Mouse (Mus musculus) left cerebral cortex, adult 11 months (tissue): ENCODE measurements around the gene Mpg.

Experiments used
- DNase-seq: peaks from one replicate; pipeline ENCODE4 v3.0.0; 2022; ENCODE audit warnings: low spot score

Gene Mpg

GRCm38 (mm10) chr11:32231125-32231524 lies 4.8 kb downstream of the Mpg start:
- no peak for DNase-seq

GRCm38 (mm10) chr11:32232848-32233247 lies 6.5 kb downstream of the Mpg start:
- DNase-seq: no peak

GRCm38 (mm10) chr11:32233895-32234294 lies 7.6 kb downstream of the Mpg start:
- DNase-seq: no peak

GRCm38 (mm10) chr11:32234816-32235485 lies 8.6 kb downstream of the Mpg start:
- no peak for DNase-seq

GRCm38 (mm10) chr11:32235646-32236045 lies 9.3 kb downstream of the Mpg start:
- DNase-seq: no peak

GRCm38 (mm10) chr11:32236132-32236531 lies 9.8 kb downstream of the Mpg start:
- no peak for DNase-seq

- DNase-seq: no peak
These were observed 10.6 kb downstream of the Mpg start for GRCm38 (mm10) chr11:32236712-32237410.

GRCm38 (mm10) chr11:32237411-32237795 lies 11.1 kb downstream of the Mpg start:
- DNase-seq: no peak

GRCm38 (mm10) chr11:32238093-32238860 lies 12.0 kb downstream of the Mpg start:
- DNase-seq: no peak

GRCm38 (mm10) chr11:32241391-32241790 lies 15.1 kb downstream of the Mpg start:
- DNase-seq: no peak

GRCm38 (mm10) chr11:32242209-32242608 lies 15.9 kb downstream of the Mpg start:
- DNase-seq: no peak

- no peak for DNase-seq
These were observed 17.1 kb downstream of the Mpg start for GRCm38 (mm10) chr11:32243205-32243955.

GRCm38 (mm10) chr11:32244064-32244463 lies 17.8 kb downstream of the Mpg start:
- no peak for DNase-seq

GRCm38 (mm10) chr11:32244617-32245016 lies 18.3 kb downstream of the Mpg start:
- DNase-seq: no peak

- no peak for DNase-seq
These were observed 19.3 kb downstream of the Mpg start for GRCm38 (mm10) chr11:32245614-32246013.

- DNase-seq: no peak
These were observed 20.8 kb downstream of the Mpg start for GRCm38 (mm10) chr11:32247068-32247467.

GRCm38 (mm10) chr11:32248350-32248749 lies 22.0 kb downstream of the Mpg start:
- no peak for DNase-seq

GRCm38 (mm10) chr11:32250880-32251763 lies 24.8 kb downstream of the Mpg start:
- no peak for DNase-seq

GRCm38 (mm10) chr11:32253121-32253520 lies 26.8 kb downstream of the Mpg start:
- DNase-seq: no peak

- DNase-seq: no peak
These were observed 29.8 kb downstream of the Mpg start for GRCm38 (mm10) chr11:32256146-32256545.

GRCm38 (mm10) chr11:32256566-32256965 lies 30.3 kb downstream of the Mpg start:
- DNase-seq: no peak
